Mouse (Mus musculus) adrenal gland, postnatal 14 days (tissue): ENCODE measurements around the gene Cox7a1. TPM values are rescaled to one million over a fixed set of nuclear protein-coding genes. Genes with fewer than 3 reads are reported as not detected.

Source experiments
- DNase-seq: peaks from one replicate; pipeline ENCODE4 v3.0.0; 2021; ENCODE audit warnings: mixed read lengths
- total RNA-seq: library from RNA; stranded (reverse); gene quantifications from 2 replicates; pipeline ENCODE4 v1.2.3, GENCODE M21; 2021

Gene Cox7a1
- total RNA-seq, 1 experiment from 2014 or later: 1,359 TPM

DNA sequence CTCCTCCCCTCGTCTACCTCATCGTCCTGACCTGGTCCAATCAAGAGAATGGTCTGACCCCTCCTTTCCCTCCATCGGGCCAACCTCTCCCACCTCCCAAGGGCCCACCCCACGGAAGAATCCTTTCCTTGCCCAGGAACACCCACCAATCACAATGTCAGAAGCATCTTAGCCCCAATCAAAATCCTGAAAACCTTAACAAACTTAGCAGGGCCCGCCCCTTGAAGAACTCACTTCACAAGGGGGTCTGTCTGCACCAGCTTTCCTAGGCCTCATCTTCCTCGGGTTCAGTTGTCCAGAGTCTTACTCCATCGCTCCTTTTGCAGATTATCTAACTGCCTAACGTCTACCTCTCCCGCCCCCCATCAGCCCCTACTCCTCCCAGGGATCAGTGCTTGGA, 9.1 kb downstream of the Cox7a1 start:
- DNase-seq: no peak

DNA sequence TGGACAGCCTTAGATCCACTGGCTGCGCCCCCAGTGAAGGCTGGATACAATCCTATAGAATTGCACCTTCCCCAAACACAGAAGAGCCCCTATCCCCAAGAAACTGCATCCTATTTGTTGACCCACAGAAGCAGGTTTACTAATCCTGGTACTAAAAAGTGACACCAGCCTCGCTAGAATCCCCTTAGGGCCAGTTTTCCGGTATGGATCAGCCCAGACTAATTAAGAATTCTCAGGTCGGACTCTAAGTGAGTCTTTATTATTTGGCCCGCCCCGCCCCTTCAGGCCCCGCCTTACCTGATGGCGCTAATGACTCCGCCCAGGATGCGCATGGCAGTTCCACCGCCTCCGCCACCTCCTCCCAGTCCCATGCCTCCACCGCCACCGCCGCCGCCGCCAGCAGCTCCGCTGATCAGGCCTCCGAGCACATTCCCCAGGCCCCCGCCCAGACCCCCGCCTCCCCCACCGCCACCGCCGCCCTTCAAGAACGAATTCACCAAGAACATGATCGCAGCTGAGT, 9.7 kb downstream of the Cox7a1 start:
- DNase-seq: peak; percentile 88

GRCm38 (mm10) chr7:30194101-30194831, 10.3 kb downstream of the Cox7a1 start:
- DNase-seq: peak; percentile 74

GRCm38 (mm10) chr7:30194884-30195283, 10.9 kb downstream of the Cox7a1 start:
- DNase-seq: peak; percentile 99

- peak; percentile 33 for DNase-seq
These were observed 11.5 kb downstream of the Cox7a1 start for GRCm38 (mm10) chr7:30195461-30195860.

- peak; percentile 66 for DNase-seq
These were observed 12.2 kb downstream of the Cox7a1 start for GRCm38 (mm10) chr7:30196171-30196570.

DNA sequence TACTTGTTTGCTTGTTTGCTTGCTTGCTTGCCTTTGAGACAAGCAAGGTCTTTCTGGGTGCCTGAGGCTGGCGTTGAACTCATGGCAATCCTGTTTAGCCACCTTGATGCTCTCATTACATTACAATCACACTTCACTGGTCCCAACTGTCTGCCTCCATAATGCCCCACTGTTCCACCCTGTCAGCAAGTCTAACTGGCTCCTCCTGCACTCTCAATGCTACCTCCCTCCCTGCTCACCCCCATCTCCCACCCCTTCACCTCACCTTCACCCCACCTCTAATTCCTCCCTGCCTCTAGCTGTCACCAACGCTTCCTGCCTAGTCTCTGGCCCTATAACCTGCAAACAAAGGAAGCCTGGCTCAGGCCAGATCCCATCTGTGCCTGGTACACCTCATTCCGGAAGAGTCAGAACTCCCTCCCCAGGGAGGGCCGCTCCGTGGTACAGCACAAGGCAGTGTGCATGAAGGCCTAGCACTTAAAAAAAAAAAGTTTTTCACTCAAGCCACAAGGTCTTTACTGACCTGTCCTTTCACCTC, 13.7 kb downstream of the Cox7a1 start:
- no peak for DNase-seq

DNA sequence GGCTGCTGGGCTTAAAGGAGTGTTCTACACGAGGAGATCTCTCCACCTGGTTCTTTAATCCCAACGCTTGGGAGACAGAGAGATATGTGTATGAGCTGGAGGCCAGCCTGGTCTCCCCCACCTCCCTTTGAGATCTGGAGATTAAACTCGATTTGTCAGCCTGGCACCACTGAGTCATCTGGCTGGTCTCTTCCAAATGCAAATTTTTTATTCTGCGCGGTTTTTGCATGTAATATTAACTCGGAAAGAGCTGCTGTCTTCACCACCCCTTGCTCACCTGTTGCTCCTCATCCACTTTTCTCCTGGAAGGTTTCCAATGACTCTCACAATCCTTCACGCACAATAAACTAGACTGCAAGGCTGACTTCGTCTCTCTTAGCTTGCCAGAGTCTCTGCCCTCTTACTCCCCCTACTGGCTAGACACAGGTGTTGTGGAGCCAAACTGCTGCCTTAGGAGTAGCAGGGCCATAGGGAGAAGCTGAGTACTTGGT, 14.6 kb downstream of the Cox7a1 start, which contains the start of gene Capns1:
TSS of gene Capns1 (minus strand) at position 331 of the 491 bp plus-strand sequence.
- peak; percentile 79 for DNase-seq

DNA sequence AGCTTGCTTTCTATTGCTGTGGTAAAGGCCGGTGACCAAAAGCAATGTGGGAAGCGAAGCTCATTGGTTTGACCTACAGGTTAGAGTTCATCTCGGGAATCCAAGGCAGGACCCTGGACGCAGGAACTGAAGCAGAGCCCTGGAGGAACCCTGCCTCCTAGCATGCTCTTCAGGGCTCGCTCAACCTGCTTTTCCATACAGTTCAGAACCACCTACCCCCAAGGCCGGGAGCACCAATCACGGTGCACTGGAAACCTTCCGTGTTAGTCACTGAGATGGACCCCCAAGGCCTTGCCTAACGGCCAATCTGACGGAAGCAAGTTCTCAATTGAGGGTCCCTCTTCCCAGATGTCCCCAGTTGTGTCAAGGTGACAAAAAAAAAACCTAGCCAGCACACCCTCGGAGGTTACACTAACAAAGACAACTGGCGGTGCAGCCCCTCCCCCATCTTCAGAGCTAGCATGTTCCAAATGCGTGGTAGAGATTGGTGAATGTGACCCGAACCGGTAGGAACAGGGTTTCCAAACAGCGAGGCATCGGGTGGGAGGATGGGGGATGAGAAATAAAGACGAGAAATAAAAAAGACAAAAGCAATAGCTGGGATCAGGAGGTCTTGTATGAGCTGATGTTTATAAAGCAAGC, 15.7 kb downstream of the Cox7a1 start:
- no peak for DNase-seq

DNA sequence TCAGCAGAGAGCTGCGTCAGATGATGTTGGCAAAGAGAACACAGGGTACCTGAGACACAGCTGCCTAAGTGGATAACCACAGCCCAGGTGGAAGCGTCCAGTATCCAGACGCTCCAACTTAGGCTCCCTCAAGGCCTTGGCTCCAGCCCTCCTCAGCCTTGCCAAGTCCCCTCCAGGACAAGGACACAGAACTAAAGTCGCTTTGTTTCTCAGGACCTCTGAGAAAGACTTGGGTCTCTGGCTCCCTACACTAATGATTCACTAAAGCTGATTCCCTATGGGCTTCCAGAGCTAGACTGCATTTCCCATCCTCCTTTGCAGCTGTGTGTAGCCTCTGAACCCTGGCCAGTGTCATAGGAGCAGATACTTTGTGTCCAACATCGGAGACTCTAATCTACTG, 16.3 kb downstream of the Cox7a1 start:
- DNase-seq: peak; percentile 35

- DNase-seq: peak; percentile 1
These were observed 16.7 kb downstream of the Cox7a1 start for GRCm38 (mm10) chr7:30200661-30201060.

DNA sequence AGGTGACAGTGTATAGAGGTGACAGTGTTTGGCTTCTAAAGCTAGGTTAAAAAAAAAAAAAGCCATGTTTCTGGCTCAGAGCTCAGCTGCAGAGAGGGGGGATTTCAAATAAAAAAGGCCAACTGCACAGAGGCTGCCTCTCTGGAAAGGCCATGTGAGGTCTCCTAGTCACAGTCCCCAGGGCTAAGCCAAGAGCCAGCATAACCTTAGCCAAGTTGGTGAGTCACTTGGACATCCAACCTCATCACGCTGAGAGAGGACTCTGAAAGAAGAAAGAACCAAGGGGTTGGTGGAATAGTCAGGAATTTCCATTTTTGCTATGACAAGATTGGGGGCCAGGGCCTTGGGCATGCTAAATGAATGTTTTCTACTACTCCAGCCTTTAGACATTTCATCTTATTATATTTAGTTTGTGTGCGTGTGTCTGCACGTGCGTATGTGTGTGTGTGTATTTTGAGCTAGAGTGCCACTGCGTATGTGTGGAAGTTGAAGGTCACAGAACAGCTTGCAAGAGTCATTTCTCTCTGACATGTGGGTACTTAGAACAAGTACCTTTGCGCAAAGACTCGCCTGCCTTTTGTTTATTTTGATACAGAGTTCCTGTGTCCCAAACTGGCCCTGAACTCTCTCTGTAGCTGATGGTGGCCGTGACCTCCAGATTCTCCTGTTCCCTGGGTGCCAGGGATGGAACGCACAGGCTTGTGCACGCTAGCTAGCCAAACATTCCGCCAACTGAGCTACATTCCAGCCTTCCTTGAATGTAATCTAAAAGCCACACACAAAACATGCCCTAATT, 19.1 kb downstream of the Cox7a1 start:
- peak; percentile 83 for DNase-seq

GRCm38 (mm10) chr7:30204380-30204779, 20.4 kb downstream of the Cox7a1 start:
- DNase-seq: peak; percentile 56

GRCm38 (mm10) chr7:30205383-30205782, 21.4 kb downstream of the Cox7a1 start:
- DNase-seq: peak; percentile 79

- DNase-seq: peak; percentile 1
These were observed 22.4 kb downstream of the Cox7a1 start for GRCm38 (mm10) chr7:30206364-30206763.

GRCm38 (mm10) chr7:30211025-30211424, 27.1 kb downstream of the Cox7a1 start:
- DNase-seq: peak; percentile 2

DNA sequence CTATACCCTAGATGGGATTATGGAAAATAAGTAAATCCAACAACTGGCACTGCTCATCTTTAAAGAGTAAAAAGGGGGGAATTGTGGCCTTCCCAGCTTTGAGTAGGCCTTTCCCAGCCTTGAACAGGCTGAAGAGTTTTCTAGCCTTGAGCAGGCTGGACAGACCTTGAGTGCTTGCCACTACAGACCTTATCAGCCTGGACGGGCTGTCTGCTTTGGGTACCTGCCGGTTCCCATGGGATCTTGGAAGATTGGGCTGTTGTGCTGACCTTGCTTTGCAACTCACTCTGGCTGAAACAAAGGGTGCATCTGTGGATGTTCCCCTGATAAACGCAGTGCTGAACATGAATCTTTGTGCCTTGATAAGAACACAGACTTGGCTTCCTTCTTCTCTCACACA, 29.9 kb downstream of the Cox7a1 start:
- peak; percentile 48 for DNase-seq

DNA sequence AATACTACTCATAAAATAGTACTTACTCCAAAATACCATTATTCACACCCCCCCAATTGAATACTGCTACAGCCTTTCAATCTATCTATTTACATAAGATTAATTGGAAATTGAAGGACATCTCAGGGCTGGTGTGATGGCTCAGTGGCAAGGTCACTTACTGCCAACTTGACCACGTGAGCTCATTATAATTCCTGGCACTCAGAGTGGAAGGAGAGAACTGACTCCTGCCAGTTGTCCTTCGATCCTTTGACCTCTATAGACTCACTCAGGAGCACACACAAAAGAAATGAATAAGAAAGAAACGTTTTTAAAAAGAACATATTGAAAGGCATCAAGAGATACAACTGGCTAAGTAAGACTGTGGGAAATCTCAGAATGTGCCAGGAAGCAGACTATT, 31.9 kb downstream of the Cox7a1 start:
- peak; percentile 5 for DNase-seq

GRCm38 (mm10) chr7:30216723-30217151, 32.8 kb downstream of the Cox7a1 start:
- peak; percentile 89 for DNase-seq

DNA sequence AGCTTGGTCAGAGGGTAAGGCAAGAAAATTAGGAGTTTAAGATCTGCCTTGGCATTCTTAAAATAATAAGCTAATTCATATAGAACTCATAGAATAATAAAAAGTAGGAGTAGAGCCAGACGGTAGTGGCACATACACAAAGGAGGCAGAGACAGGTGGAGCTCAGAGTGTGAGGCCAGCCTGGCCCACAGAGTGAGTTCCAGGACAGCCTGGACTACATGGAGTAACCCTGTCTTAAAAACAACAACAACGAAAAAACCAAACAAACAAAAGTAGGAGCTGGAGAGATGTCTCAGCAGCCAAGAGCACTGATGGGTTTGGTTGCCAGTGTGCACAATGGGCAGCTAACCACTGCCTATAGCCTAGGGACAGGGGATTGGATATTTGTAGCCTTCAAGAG, 33.3 kb downstream of the Cox7a1 start:
- no peak for DNase-seq

DNA sequence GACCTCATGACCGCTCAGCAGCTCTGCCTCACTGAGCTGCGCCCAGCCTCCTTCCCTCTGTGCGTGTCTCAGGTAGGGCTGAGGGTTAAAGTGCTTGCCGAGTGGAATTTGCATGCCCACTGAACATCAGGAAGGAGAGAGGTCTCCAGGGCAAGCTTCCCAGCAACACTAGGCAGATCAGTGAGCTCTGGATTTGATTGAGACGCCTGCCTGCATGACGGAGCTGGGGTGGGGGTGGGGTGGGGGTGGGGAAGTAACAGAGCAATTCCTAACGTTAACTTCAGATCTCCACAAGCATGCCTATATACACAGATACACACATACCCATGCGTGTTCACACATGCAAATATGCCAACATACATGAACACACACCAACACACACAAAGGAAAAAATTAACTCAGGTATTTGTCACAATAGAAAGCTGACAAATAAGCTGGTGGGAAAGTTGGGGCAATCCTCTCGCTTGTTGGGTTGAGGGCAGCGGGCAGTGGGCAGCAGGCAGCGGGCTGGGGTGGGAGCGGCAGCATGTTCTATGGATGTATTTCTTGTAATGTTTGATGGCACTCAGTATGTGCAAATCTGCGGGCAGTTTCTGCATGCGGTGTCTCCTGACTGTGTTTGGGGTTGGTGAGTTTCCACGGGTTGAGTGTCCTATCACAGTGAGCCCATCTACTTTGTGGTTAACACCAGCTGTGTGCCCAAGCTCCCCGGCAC, 35.5 kb downstream of the Cox7a1 start:
- DNase-seq: peak; percentile 78

DNA sequence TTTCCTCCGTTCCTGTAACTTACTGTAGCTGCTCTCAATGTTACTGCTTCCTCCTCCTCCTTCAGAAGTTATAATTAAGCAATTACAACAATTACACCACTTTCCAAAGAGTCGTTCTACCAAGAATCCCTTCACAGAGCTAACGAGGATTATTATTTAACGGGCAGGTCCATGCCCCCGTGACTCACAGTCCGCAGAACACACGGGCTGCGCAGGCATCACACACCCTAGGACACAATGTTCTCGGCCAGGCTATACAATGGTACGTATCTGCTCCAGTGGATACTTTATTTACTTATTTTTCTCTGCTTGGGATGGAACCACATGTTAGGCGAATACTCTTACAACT, 36.0 kb downstream of the Cox7a1 start:
- DNase-seq: no peak
